Mouse (Mus musculus): Measurements from ENCODE around the gene Gm884.

- TF ChIP-seq CTCF (IDR thresholded peaks at IDR 0.05; ENCODE audit: low read depth) (no peak), EP300 (IDR thresholded peaks at IDR 0.05; ENCODE audit: low read depth) (no peak)
Observed at GRCm38 (mm10) chr11:103661863-103662262, 40.9 kb upstream of the Gm884 start.

Data from heart, postnatal 0 days (tissue).